Mouse (Mus musculus) hindbrain, embryonic 13.5 days (tissue): ENCODE data around the gene Slc39a10. TPM values are rescaled to one million over a fixed set of nuclear protein-coding genes. Genes with fewer than 3 reads are reported as not detected.

Source experiments
- ATAC-seq: fragments of 200-750 bp; cut with Nextera tagmentation; 2 replicates; pipeline ENCODE4 v1.8.0; 2017; ENCODE audit warnings: moderate TSS enrichment; ENCODE audit not compliant: low FRiP score
- H3K27ac ChIP-seq: fragments of 300-500 bp; sonication (generic); 2 replicates; pipeline ENCODE4 v1.5.1; 2015; ENCODE audit warnings: inconsistent platforms, mild to moderate bottlenecking, moderate library complexity
- H3K27me3 ChIP-seq: fragments of 300-500 bp; sonication (generic); 2 replicates; pipeline ENCODE4 v1.6.1; 2015; ENCODE audit warnings: mild to moderate bottlenecking, inconsistent platforms
- H3K36me3 ChIP-seq: fragments of 300-500 bp; sonication (generic); 2 replicates; pipeline ENCODE4 v1.6.1; 2015; ENCODE audit warnings: mild to moderate bottlenecking, inconsistent platforms
- H3K4me1 ChIP-seq: fragments of 300-500 bp; sonication (generic); replicated peaks from 2 replicates; pipeline ENCODE4 v1.6.1; 2015; ENCODE audit warnings: inconsistent platforms
- H3K4me2 ChIP-seq: fragments of 300-500 bp; sonication (generic); 2 replicates; pipeline ENCODE4 v1.6.1; 2015; ENCODE audit warnings: inconsistent platforms, mild to moderate bottlenecking, moderate library complexity
- H3K4me3 ChIP-seq: fragments of 300-500 bp; sonication (generic); 2 replicates; pipeline ENCODE4 v1.5.1; 2015; ENCODE audit warnings: mild to moderate bottlenecking, inconsistent platforms
- H3K9ac ChIP-seq: fragments of 300-500 bp; sonication (generic); 2 replicates; pipeline ENCODE4 v1.6.1; 2015; ENCODE audit warnings: mild to moderate bottlenecking, inconsistent platforms
- H3K9me3 ChIP-seq: fragments of 300-500 bp; sonication (generic); 2 replicates; pipeline ENCODE4 v1.6.1; 2016; ENCODE audit warnings: inconsistent platforms
- WGBS: fragments of 180-500 bp; shearing (Covaris S2); methylation state at CpG from one replicate; pipeline ENCODE4 v1.1.7; 2015; 5-methylcytosine and 5-hydroxymethylcytosine counted together
- polyA plus RNA-seq: library from polyadenylated mRNA; unstranded; fragments of >200 nt; fragmentation: Nextera tagmentation; extraction: Ambion mirVana; gene quantifications from 2 replicates; pipeline ENCODE4 v1.2.1, GENCODE M21; 2015

Slc39a10 gene
- 61.0 and 69.1 TPM in 2 replicates for polyA plus RNA-seq

- no peak within 1 kb of the TSS for H3K27ac ChIP-seq
- no peak within 1 kb of the TSS for H3K9ac ChIP-seq
- no peaks in the 10 kb centered on the region for H3K27me3 ChIP-seq
- no peaks in the 10 kb centered on the region for H3K9me3 ChIP-seq
- no peaks in the 10 kb centered on the region for H3K36me3 ChIP-seq
- ATAC-seq: no peak
- no peak within 1 kb of the TSS for H3K4me2 ChIP-seq
- no peaks in the 10 kb centered on the region for H3K4me1 ChIP-seq
- H3K4me3 ChIP-seq: no peak within 1 kb of the TSS
- WGBS: 63% methylated on average over 3 of the region's 3 CpGs
Observed at GRCm38 (mm10) chr1:46892752-46893151, at the start of gene Slc39a10. Slc39a10 (minus strand) TSS chr1:46892852.

GRCm38 (mm10) chr1:46939295-46939694 is 46.6 kb upstream of the Slc39a10 start:
- Histone ChIP-seq H3K36me3 (no peaks in the 10 kb centered on the region), H3K4me3 (no peak overlapping the region), H3K4me2 (no peak overlapping the region), H3K4me1 (no peaks in the 10 kb centered on the region), H3K9me3 (no peaks in the 10 kb centered on the region), H3K9ac (no peak overlapping the region), H3K27me3 (no peaks in the 10 kb centered on the region), H3K27ac (no peak overlapping the region)
- ATAC-seq: no peak
- WGBS: 92% methylated on average over 2 of the region's 2 CpGs

- H3K36me3 ChIP-seq: no peaks in the 10 kb centered on the region
- no peaks in the 10 kb centered on the region for H3K9me3 ChIP-seq
- H3K4me1 ChIP-seq: no peaks in the 10 kb centered on the region
- H3K4me2 ChIP-seq: no peak overlapping the region
- 90% methylated on average over 2 of the region's 2 CpGs for WGBS
- H3K4me3 ChIP-seq: no peak overlapping the region
- H3K27me3 ChIP-seq: no peaks in the 10 kb centered on the region
- no peak overlapping the region for H3K9ac ChIP-seq
- no peak overlapping the region for H3K27ac ChIP-seq
- ATAC-seq: no peak
Observed at GRCm38 (mm10) chr1:46937641-46938040, 45.0 kb upstream of the Slc39a10 start.

- Histone ChIP-seq H3K9ac (no peak overlapping the region), H3K27me3 (no peaks in the 10 kb centered on the region), H3K27ac (no peak overlapping the region), H3K4me3 (no peak overlapping the region), H3K9me3 (no peaks in the 10 kb centered on the region), H3K4me2 (no peak overlapping the region), H3K4me1 (no peaks in the 10 kb centered on the region), H3K36me3 (no peaks in the 10 kb centered on the region)
- no peak for ATAC-seq
Observed at GRCm38 (mm10) chr1:46927104-46927503, 34.5 kb upstream of the Slc39a10 start.

- Histone ChIP-seq H3K27me3 (no peaks in the 10 kb centered on the region), H3K4me1 (no peaks in the 10 kb centered on the region), H3K9ac (no peak overlapping the region), H3K4me3 (no peak overlapping the region), H3K36me3 (no peaks in the 10 kb centered on the region), H3K27ac (no peak overlapping the region), H3K9me3 (no peaks in the 10 kb centered on the region), H3K4me2 (no peak overlapping the region)
- 79% methylated on average over 3 of the region's 3 CpGs for WGBS
- ATAC-seq: no peak
Observed at GRCm38 (mm10) chr1:46926239-46926638, 33.6 kb upstream of the Slc39a10 start.

- H3K9ac ChIP-seq: no peak overlapping the region
- H3K9me3 ChIP-seq: no peaks in the 10 kb centered on the region
- H3K27ac ChIP-seq: no peak overlapping the region
- no peak overlapping the region for H3K4me3 ChIP-seq
- H3K4me1 ChIP-seq: no peaks in the 10 kb centered on the region
- H3K36me3 ChIP-seq: no peaks in the 10 kb centered on the region
- no peak overlapping the region for H3K4me2 ChIP-seq
- no peaks in the 10 kb centered on the region for H3K27me3 ChIP-seq
- no peak for ATAC-seq
Observed at GRCm38 (mm10) chr1:46924992-46925391, 32.3 kb upstream of the Slc39a10 start.

GRCm38 (mm10) chr1:46922904-46923303 is 30.3 kb upstream of the Slc39a10 start:
- H3K9me3 ChIP-seq: no peaks in the 10 kb centered on the region
- no peaks in the 10 kb centered on the region for H3K27me3 ChIP-seq
- H3K36me3 ChIP-seq: no peaks in the 10 kb centered on the region
- no peak overlapping the region for H3K4me2 ChIP-seq
- H3K4me3 ChIP-seq: no peak overlapping the region
- no peak overlapping the region for H3K27ac ChIP-seq
- H3K4me1 ChIP-seq: no peaks in the 10 kb centered on the region
- 89% methylated on average over 7 of the region's 7 CpGs for WGBS
- no peak for ATAC-seq
- H3K9ac ChIP-seq: no peak overlapping the region

GRCm38 (mm10) chr1:46921630-46922029 is 29.0 kb upstream of the Slc39a10 start:
- no peaks in the 10 kb centered on the region for H3K36me3 ChIP-seq
- no peak overlapping the region for H3K4me2 ChIP-seq
- H3K9ac ChIP-seq: no peak overlapping the region
- H3K27me3 ChIP-seq: no peaks in the 10 kb centered on the region
- no peak overlapping the region for H3K27ac ChIP-seq
- H3K4me1 ChIP-seq: no peaks in the 10 kb centered on the region
- ATAC-seq: no peak
- no peak overlapping the region for H3K4me3 ChIP-seq
- no peaks in the 10 kb centered on the region for H3K9me3 ChIP-seq

GRCm38 (mm10) chr1:46916237-46916636 is 23.6 kb upstream of the Slc39a10 start:
- H3K27ac ChIP-seq: no peak overlapping the region
- ATAC-seq: no peak
- no peak overlapping the region for H3K4me2 ChIP-seq
- no peaks in the 10 kb centered on the region for H3K4me1 ChIP-seq
- H3K4me3 ChIP-seq: no peak overlapping the region
- no peaks in the 10 kb centered on the region for H3K27me3 ChIP-seq
- H3K36me3 ChIP-seq: no peaks in the 10 kb centered on the region
- H3K9ac ChIP-seq: no peak overlapping the region
- peaks cover 4% of the 10 kb centered on the region for H3K9me3 ChIP-seq

GRCm38 (mm10) chr1:46914349-46914748 is 21.7 kb upstream of the Slc39a10 start:
- ATAC-seq: no peak
- H3K9ac ChIP-seq: no peak overlapping the region
- no peaks in the 10 kb centered on the region for H3K4me1 ChIP-seq
- H3K4me2 ChIP-seq: no peak overlapping the region
- no peaks in the 10 kb centered on the region for H3K36me3 ChIP-seq
- 59% methylated on average over 1 of the region's 1 CpGs for WGBS
- peaks cover 4% of the 10 kb centered on the region for H3K9me3 ChIP-seq
- no peak overlapping the region for H3K27ac ChIP-seq
- no peaks in the 10 kb centered on the region for H3K27me3 ChIP-seq
- H3K4me3 ChIP-seq: no peak overlapping the region

- H3K9ac ChIP-seq: no peak overlapping the region
- no peaks in the 10 kb centered on the region for H3K4me1 ChIP-seq
- H3K9me3 ChIP-seq: peaks cover 4% of the 10 kb centered on the region
- H3K27me3 ChIP-seq: no peaks in the 10 kb centered on the region
- no peak overlapping the region for H3K4me2 ChIP-seq
- 86% methylated on average over 1 of the region's 1 CpGs for WGBS
- no peaks in the 10 kb centered on the region for H3K36me3 ChIP-seq
- ATAC-seq: no peak
- no peak overlapping the region for H3K4me3 ChIP-seq
- no peak overlapping the region for H3K27ac ChIP-seq
Observed at GRCm38 (mm10) chr1:46912506-46913156, 20.0 kb upstream of the Slc39a10 start.

- Histone ChIP-seq H3K4me3 (no peak overlapping the region), H3K27ac (no peak overlapping the region), H3K9me3 (peaks cover 4% of the 10 kb centered on the region), H3K4me1 (no peaks in the 10 kb centered on the region), H3K9ac (no peak overlapping the region), H3K36me3 (no peaks in the 10 kb centered on the region), H3K27me3 (no peaks in the 10 kb centered on the region), H3K4me2 (no peak overlapping the region)
- whole genome bisulfite sequencing: 86% methylated on average over 3 of the region's 3 CpGs
- ATAC-seq: no peak
Observed at GRCm38 (mm10) chr1:46910154-46910553, 17.5 kb upstream of the Slc39a10 start.

GRCm38 (mm10) chr1:46905706-46906105 is 13.1 kb upstream of the Slc39a10 start:
- H3K4me2 ChIP-seq: no peak overlapping the region
- H3K9ac ChIP-seq: no peak overlapping the region
- ATAC-seq: no peak
- H3K27me3 ChIP-seq: no peaks in the 10 kb centered on the region
- no peaks in the 10 kb centered on the region for H3K36me3 ChIP-seq
- 92% methylated on average over 5 of the region's 5 CpGs for WGBS
- no peak overlapping the region for H3K27ac ChIP-seq
- no peak overlapping the region for H3K4me3 ChIP-seq
- no peaks in the 10 kb centered on the region for H3K9me3 ChIP-seq
- H3K4me1 ChIP-seq: no peaks in the 10 kb centered on the region
